Mouse (Mus musculus) T-cell, adult 2 months (primary cell): ENCODE data around the gene Cd63.
A peak's percentile ranks its signal among the peaks of the same experiment; 100 is the strongest.

Experiments used
- DNase-seq: peaks from one replicate; pipeline ENCODE4 v3.0.0; 2022; ENCODE audit warnings: low spot score

Gene Cd63

GRCm38 (mm10) chr10:128904812-128905211 is 4.0 kb downstream of the Cd63 start:
- DNase-seq: no peak

GRCm38 (mm10) chr10:128908778-128909448 is 8.1 kb downstream of the Cd63 start:
- no peak for DNase-seq

GRCm38 (mm10) chr10:128909567-128910028 is 8.8 kb downstream of the Cd63 start:
- no peak for DNase-seq

GRCm38 (mm10) chr10:128910066-128910841 is 9.5 kb downstream of the Cd63 start:
- no peak for DNase-seq

- no peak for DNase-seq
Measured at GRCm38 (mm10) chr10:128911430-128911829, 10.6 kb downstream of the Cd63 start.

- no peak for DNase-seq
Measured at GRCm38 (mm10) chr10:128912268-128912667, 11.5 kb downstream of the Cd63 start.

GRCm38 (mm10) chr10:128912791-128913190 is 12.0 kb downstream of the Cd63 start:
- DNase-seq: no peak

GRCm38 (mm10) chr10:128913219-128913618 is 12.4 kb downstream of the Cd63 start:
- peak; percentile 77 for DNase-seq

- no peak for DNase-seq
Measured at GRCm38 (mm10) chr10:128913696-128914095, 12.9 kb downstream of the Cd63 start.

GRCm38 (mm10) chr10:128915550-128915949 is 14.8 kb downstream of the Cd63 start:
- no peak for DNase-seq

- no peak for DNase-seq
Measured at GRCm38 (mm10) chr10:128916665-128917064, 15.9 kb downstream of the Cd63 start.

- no peak for DNase-seq
Measured at GRCm38 (mm10) chr10:128917400-128917799, 16.6 kb downstream of the Cd63 start.

GRCm38 (mm10) chr10:128918246-128918645 is 17.5 kb downstream of the Cd63 start:
- DNase-seq: no peak

GRCm38 (mm10) chr10:128919203-128919631 is 18.4 kb downstream of the Cd63 start:
- DNase-seq: no peak

- no peak for DNase-seq
Measured at GRCm38 (mm10) chr10:128919966-128920365, 19.2 kb downstream of the Cd63 start.

- no peak for DNase-seq
Measured at GRCm38 (mm10) chr10:128920736-128921161, 20.0 kb downstream of the Cd63 start.

- DNase-seq: no peak
Measured at GRCm38 (mm10) chr10:128921251-128921650, 20.5 kb downstream of the Cd63 start.

GRCm38 (mm10) chr10:128921883-128922821 is 21.4 kb downstream of the Cd63 start:
- no peak for DNase-seq

GRCm38 (mm10) chr10:128922822-128923012 is 21.9 kb downstream of the Cd63 start, which contains the start of gene Rdh5:
TSS of gene Rdh5 (minus strand) at chr10:128922888.
- DNase-seq: no peak

GRCm38 (mm10) chr10:128923013-128923691 is 22.4 kb downstream of the Cd63 start:
- peak; percentile 88 for DNase-seq

- no peak for DNase-seq
Measured at GRCm38 (mm10) chr10:128923935-128924334, 23.1 kb downstream of the Cd63 start, which contains the start of gene Bloc1s1. TSS of gene Bloc1s1 (minus strand) at chr10:128924035.

- DNase-seq: no peak
Measured at GRCm38 (mm10) chr10:128928356-128928755, 27.6 kb downstream of the Cd63 start.
